Mouse (Mus musculus) hindbrain, embryonic 12.5 days (tissue): ENCODE data around the gene Arhgap1. TPM values are rescaled to one million over a fixed set of nuclear protein-coding genes. Genes with fewer than 3 reads are reported as not detected.

Experiments used
- ATAC-seq: fragments of 200-750 bp; cut with Nextera tagmentation; 2 replicates; pipeline ENCODE4 v1.8.0; 2017; ENCODE audit warnings: moderate TSS enrichment; ENCODE audit not compliant: low FRiP score
- H3K27ac ChIP-seq: fragments of 300-500 bp; sonication (generic); 2 replicates; pipeline ENCODE4 v1.5.1; 2016; ENCODE audit warnings: mild to moderate bottlenecking
- H3K27me3 ChIP-seq: fragments of 300-500 bp; sonication (generic); 2 replicates; pipeline ENCODE4 v1.6.1; 2016; ENCODE audit warnings: mild to moderate bottlenecking
- H3K36me3 ChIP-seq: fragments of 300-500 bp; sonication (generic); 2 replicates; pipeline ENCODE4 v1.6.1; 2016; ENCODE audit warnings: mild to moderate bottlenecking
- H3K4me1 ChIP-seq: fragments of 300-500 bp; sonication (generic); 2 replicates; pipeline ENCODE4 v1.6.1; 2016
- H3K4me2 ChIP-seq: fragments of 300-500 bp; sonication (generic); replicated peaks from 2 replicates; pipeline ENCODE4 v1.6.1; 2016; ENCODE audit warnings: mild to moderate bottlenecking
- H3K4me3 ChIP-seq: fragments of 300-500 bp; sonication (generic); 2 replicates; pipeline ENCODE4 v1.5.1; 2016; ENCODE audit warnings: mild to moderate bottlenecking
- H3K9ac ChIP-seq: fragments of 300-500 bp; sonication (generic); 2 replicates; pipeline ENCODE4 v1.6.1; 2016; ENCODE audit warnings: mild to moderate bottlenecking, moderate library complexity
- H3K9me3 ChIP-seq: fragments of 300-500 bp; sonication (generic); replicated peaks from 2 replicates; pipeline ENCODE4 v1.6.1; 2016; ENCODE audit warnings: mild to moderate bottlenecking
- WGBS: fragments of 180-500 bp; shearing (Covaris S2); methylation state at CpG from one replicate; pipeline ENCODE4 v1.1.7; 2016; 5-methylcytosine and 5-hydroxymethylcytosine counted together
- polyA plus RNA-seq: library from polyadenylated mRNA; unstranded; fragments of >200 nt; fragmentation: Nextera tagmentation; extraction: Ambion mirVana; gene quantifications from 2 replicates; pipeline ENCODE4 v1.2.1, GENCODE M21; 2016

Arhgap1 gene
- polyA plus RNA-seq, 1 experiment from 2014 or later = 93.6 TPM

GRCm38 (mm10) chr2:91650360-91650995, 818 bp downstream of the Arhgap1 start:
- no peaks in the 10 kb centered on the region for H3K9me3 ChIP-seq
- H3K4me1 ChIP-seq = peaks cover 20% of the 10 kb centered on the region
- peak overlapping the region; percentile 91 for H3K4me3 ChIP-seq
- 22% methylated on average over 16 of the region's 16 CpGs for WGBS
- peak; percentile 62 for ATAC-seq
- peak overlapping the region; percentile 76 for H3K27ac ChIP-seq
- H3K4me2 ChIP-seq = peak overlapping the region; percentile 91
- H3K36me3 ChIP-seq = peaks cover 50% of the 10 kb centered on the region
- no peaks in the 10 kb centered on the region for H3K27me3 ChIP-seq
- H3K9ac ChIP-seq = peak overlapping the region; percentile 74

- Histone ChIP-seq H3K36me3 (peaks cover 48% of the 10 kb centered on the region), H3K4me3 (no peak overlapping the region)
Measured at GRCm38 (mm10) chr2:91651458-91652258, 2.0 kb downstream of the Arhgap1 start.

GRCm38 (mm10) chr2:91652863-91653262, 3.2 kb downstream of the Arhgap1 start:
- Histone ChIP-seq H3K36me3 (peaks cover 48% of the 10 kb centered on the region), H3K4me3 (no peak overlapping the region), H3K4me2 (no peak overlapping the region), H3K27ac (no peak overlapping the region), H3K9ac (no peak overlapping the region), H3K9me3 (no peaks in the 10 kb centered on the region), H3K27me3 (no peaks in the 10 kb centered on the region), H3K4me1 (peaks cover 20% of the 10 kb centered on the region)
- WGBS = 55% methylated on average over 6 of the region's 6 CpGs
- ATAC-seq = no peak

More at GRCm38 (mm10) chr2:91651458-91652258, 2.0 kb downstream of the Arhgap1 start:
- no peak overlapping the region for H3K27ac ChIP-seq
- H3K9me3 ChIP-seq = no peaks in the 10 kb centered on the region
- no peak for ATAC-seq
- H3K4me1 ChIP-seq = peaks cover 20% of the 10 kb centered on the region
- no peak overlapping the region for H3K9ac ChIP-seq
- H3K4me2 ChIP-seq = no peak overlapping the region
- no peaks in the 10 kb centered on the region for H3K27me3 ChIP-seq
- WGBS = 89% methylated on average over 14 of the region's 14 CpGs

DNA sequence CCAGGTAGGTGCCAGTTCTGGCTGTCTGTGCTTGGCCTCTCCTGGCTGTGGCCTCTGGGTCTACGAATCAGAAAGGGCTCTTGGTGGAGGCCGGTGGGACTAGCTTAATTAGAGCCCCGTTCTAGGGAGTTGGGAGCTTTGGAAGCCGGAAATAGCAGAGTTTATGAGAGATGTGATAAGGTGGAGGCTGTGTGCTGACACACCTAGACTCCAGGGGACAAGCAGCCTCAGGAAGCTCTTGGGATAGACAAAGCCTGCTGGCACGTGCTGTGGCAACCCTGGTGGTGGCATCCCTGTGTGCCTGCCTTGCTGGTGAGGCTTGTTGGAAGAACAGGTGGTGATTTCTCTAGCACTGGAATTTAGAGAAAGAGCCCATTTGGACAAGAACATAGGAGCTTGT, 5.7 kb downstream of the Arhgap1 start:
- peaks cover 59% of the 10 kb centered on the region for H3K36me3 ChIP-seq
- WGBS = 95% methylated on average over 5 of the region's 5 CpGs
- no peak overlapping the region for H3K4me3 ChIP-seq
- no peak for ATAC-seq
- H3K9me3 ChIP-seq = no peaks in the 10 kb centered on the region
- no peak overlapping the region for H3K27ac ChIP-seq
- no peak overlapping the region for H3K4me2 ChIP-seq
- no peak overlapping the region for H3K9ac ChIP-seq
- peaks cover 12% of the 10 kb centered on the region for H3K4me1 ChIP-seq
- H3K27me3 ChIP-seq = no peaks in the 10 kb centered on the region

GRCm38 (mm10) chr2:91655827-91656226, 6.2 kb downstream of the Arhgap1 start:
- WGBS = 81% methylated on average over 6 of the region's 6 CpGs
- peaks cover 59% of the 10 kb centered on the region for H3K36me3 ChIP-seq
- ATAC-seq = no peak
- no peak overlapping the region for H3K4me3 ChIP-seq
- no peak overlapping the region for H3K4me2 ChIP-seq
- H3K4me1 ChIP-seq = peaks cover 8% of the 10 kb centered on the region
- H3K27ac ChIP-seq = no peak overlapping the region
- no peaks in the 10 kb centered on the region for H3K9me3 ChIP-seq
- no peaks in the 10 kb centered on the region for H3K27me3 ChIP-seq
- no peak overlapping the region for H3K9ac ChIP-seq

- no peak overlapping the region for H3K27ac ChIP-seq
- H3K9me3 ChIP-seq = no peaks in the 10 kb centered on the region
- WGBS = 82% methylated on average over 8 of the region's 8 CpGs
- H3K9ac ChIP-seq = no peak overlapping the region
- no peak for ATAC-seq
- no peak overlapping the region for H3K4me2 ChIP-seq
- H3K27me3 ChIP-seq = no peaks in the 10 kb centered on the region
- H3K36me3 ChIP-seq = peaks cover 69% of the 10 kb centered on the region
- peaks cover 5% of the 10 kb centered on the region; the same call in 1 of the 2 replicates for H3K4me1 ChIP-seq
- H3K4me3 ChIP-seq = no peak overlapping the region
Measured at GRCm38 (mm10) chr2:91656774-91657173, 7.1 kb downstream of the Arhgap1 start.

- Histone ChIP-seq H3K36me3 (peaks cover 79% of the 10 kb centered on the region), H3K4me2 (no peak overlapping the region), H3K4me3 (no peak overlapping the region), H3K27ac (no peak overlapping the region), H3K9me3 (no peaks in the 10 kb centered on the region), H3K27me3 (no peaks in the 10 kb centered on the region), H3K4me1 (no peaks in the 10 kb centered on the region), H3K9ac (no peak overlapping the region)
- 95% methylated on average over 8 of the region's 8 CpGs for WGBS
- ATAC-seq = no peak
Measured at GRCm38 (mm10) chr2:91659657-91660056, 10.0 kb downstream of the Arhgap1 start.

GRCm38 (mm10) chr2:91660981-91661380, 11.3 kb downstream of the Arhgap1 start:
- WGBS = 93% methylated on average over 6 of the region's 6 CpGs
- peaks cover 74% of the 10 kb centered on the region for H3K36me3 ChIP-seq

DNA sequence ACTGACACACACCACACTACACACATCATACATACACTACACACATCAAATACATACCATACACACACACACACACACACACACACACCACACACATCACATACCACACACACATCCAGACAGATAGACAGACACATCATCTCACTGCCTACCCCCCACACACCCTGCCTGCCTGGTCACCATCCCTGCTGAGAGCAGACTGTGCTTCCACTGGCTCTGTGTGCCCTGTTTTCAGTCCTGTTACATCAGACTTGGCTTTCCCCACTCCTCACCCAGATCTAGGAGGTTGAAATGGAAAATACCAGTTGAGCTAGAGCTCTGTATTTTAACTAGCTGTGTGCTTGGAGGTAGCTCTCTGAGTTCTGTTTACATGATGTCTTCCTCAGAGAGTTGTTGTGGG, 15.1 kb downstream of the Arhgap1 start:
- H3K9ac ChIP-seq = no peak overlapping the region
- no peak for ATAC-seq
- H3K9me3 ChIP-seq = no peaks in the 10 kb centered on the region
- no peak overlapping the region for H3K4me2 ChIP-seq
- H3K27ac ChIP-seq = no peak overlapping the region
- no peaks in the 10 kb centered on the region for H3K4me1 ChIP-seq
- H3K36me3 ChIP-seq = peaks cover 78% of the 10 kb centered on the region
- no peak overlapping the region for H3K4me3 ChIP-seq
- H3K27me3 ChIP-seq = no peaks in the 10 kb centered on the region

More at GRCm38 (mm10) chr2:91660981-91661380, 11.3 kb downstream of the Arhgap1 start:
- no peak for ATAC-seq
- H3K4me1 ChIP-seq = no peaks in the 10 kb centered on the region
- H3K27me3 ChIP-seq = no peaks in the 10 kb centered on the region
- no peak overlapping the region for H3K9ac ChIP-seq
- no peak overlapping the region for H3K27ac ChIP-seq
- H3K9me3 ChIP-seq = no peaks in the 10 kb centered on the region
- H3K4me2 ChIP-seq = no peak overlapping the region
- H3K4me3 ChIP-seq = no peak overlapping the region

DNA sequence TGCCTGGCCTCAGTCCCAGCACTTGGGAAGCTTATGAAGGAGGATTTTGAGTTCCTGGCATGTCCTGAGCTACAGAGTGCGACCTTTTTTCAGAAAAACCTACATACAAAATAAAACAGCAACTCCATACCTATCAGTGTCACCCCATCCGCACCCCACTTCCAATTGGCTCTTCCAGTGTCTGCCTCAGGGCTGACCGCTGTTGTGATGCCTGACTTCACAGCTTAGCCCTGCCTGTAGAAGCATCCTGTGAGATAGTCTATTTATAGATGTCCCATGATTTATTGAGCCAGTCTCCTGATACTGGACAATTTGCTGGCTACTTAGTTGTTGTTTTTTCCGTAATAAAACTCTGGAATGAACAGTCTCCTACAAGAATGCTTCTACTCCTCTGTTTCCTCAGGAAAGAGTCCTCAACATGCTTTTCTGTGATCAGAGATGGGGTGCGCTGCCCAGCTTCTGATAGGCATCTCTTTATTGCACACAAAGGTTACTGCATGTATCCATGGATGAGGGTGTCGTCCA, 16.8 kb downstream of the Arhgap1 start:
- H3K4me1 ChIP-seq = no peaks in the 10 kb centered on the region
- 96% methylated on average over 6 of the region's 6 CpGs for WGBS
- H3K27me3 ChIP-seq = no peaks in the 10 kb centered on the region
- H3K4me2 ChIP-seq = no peak overlapping the region
- no peak for ATAC-seq
- no peak overlapping the region for H3K9ac ChIP-seq
- no peaks in the 10 kb centered on the region for H3K9me3 ChIP-seq
- peaks cover 88% of the 10 kb centered on the region for H3K36me3 ChIP-seq
- no peak overlapping the region for H3K27ac ChIP-seq
- no peak overlapping the region for H3K4me3 ChIP-seq

DNA sequence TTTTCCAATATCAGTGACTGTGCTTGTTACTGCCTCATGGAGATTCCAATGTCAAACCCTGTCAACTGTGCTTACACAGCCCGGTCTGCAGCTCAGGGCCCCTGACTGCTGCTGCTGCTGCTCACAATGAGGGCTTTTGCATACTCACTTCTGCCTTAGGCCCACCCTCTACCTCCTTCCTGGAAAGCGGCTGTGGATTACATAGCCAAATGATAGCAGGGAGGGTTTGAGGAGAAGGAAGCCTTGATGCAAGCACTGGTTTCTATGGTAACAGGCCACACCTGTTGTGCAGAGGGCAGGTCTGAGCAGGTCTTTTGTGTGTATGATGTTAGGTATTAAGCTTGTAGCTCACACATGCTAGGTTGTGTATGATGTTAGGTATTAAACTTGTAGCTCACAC, 18.1 kb downstream of the Arhgap1 start:
- no peak overlapping the region for H3K4me3 ChIP-seq
- ATAC-seq = no peak
- H3K36me3 ChIP-seq = peaks cover 88% of the 10 kb centered on the region

DNA sequence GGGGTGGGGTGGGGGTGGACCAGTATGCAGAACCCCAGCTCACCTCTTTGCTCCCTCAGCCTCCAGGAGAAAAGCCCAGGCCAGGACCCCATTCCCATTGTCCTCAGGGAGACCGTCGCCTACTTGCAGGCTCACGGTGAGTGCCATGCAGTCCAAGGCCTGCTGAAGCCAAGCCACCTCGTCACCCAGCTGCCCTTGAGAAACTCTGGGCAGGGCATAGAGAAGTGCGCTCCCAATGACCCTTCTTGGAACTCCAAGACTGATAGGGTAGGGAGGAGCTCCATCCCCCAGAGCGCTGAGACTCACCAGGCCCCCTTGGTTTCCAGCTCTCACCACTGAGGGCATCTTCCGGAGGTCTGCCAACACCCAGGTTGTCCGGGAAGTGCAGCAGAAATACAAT, 19.7 kb downstream of the Arhgap1 start:
- Histone ChIP-seq H3K4me2 (no peak overlapping the region), H3K4me3 (no peak overlapping the region), H3K9me3 (no peaks in the 10 kb centered on the region), H3K27me3 (no peaks in the 10 kb centered on the region), H3K4me1 (no peaks in the 10 kb centered on the region), H3K9ac (no peak overlapping the region), H3K27ac (no peak overlapping the region), H3K36me3 (peaks cover 84% of the 10 kb centered on the region)
- WGBS = 91% methylated on average over 8 of the region's 8 CpGs
- ATAC-seq = no peak

More for the DNA sequence above, 18.1 kb downstream of the Arhgap1 start:
- WGBS = 73% methylated on average over 2 of the region's 2 CpGs
- Histone ChIP-seq H3K9me3 (no peaks in the 10 kb centered on the region), H3K4me2 (no peak overlapping the region), H3K27me3 (no peaks in the 10 kb centered on the region), H3K4me1 (no peaks in the 10 kb centered on the region), H3K9ac (no peak overlapping the region), H3K27ac (no peak overlapping the region)
